Mouse (Mus musculus): ENCODE data around the gene Cbx6.

The Cbx6 gene

DNA sequence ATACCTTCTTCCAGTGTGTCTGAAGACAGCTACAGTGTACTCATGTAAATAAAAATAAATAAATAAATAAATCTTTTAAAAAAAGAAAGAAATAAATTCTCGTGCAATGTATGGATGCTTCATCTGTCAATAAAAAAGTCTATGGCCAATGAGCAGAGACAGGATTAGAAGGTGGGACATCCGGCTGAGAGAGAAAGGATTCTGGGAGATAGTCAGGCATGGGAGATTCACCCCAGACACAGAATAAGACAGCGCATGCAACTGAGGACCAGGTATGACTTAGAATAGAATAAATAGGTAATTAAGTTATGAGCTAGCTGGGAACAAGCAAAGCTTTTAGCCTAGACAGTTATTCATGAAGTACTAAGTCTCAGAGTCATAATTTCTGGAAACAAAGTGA, 8.5 kb upstream of the Cbx6 start:
- TF ChIP-seq GATA4 (IDR thresholded peaks at IDR 0.05; ENCODE audit: insufficient replicate concordance, low read length) = no peak

- TF ChIP-seq GATA4 (IDR thresholded peaks at IDR 0.05; ENCODE audit: insufficient replicate concordance, low read length) = no peak
Measured at GRCm38 (mm10) chr15:79840281-79840680, 5.8 kb upstream of the Cbx6 start.

- no peak for TF ChIP-seq GATA4 (IDR thresholded peaks at IDR 0.05; ENCODE audit: insufficient replicate concordance, low read length)
Measured at GRCm38 (mm10) chr15:79834881-79835260, 383 bp upstream of the Cbx6 start.

DNA sequence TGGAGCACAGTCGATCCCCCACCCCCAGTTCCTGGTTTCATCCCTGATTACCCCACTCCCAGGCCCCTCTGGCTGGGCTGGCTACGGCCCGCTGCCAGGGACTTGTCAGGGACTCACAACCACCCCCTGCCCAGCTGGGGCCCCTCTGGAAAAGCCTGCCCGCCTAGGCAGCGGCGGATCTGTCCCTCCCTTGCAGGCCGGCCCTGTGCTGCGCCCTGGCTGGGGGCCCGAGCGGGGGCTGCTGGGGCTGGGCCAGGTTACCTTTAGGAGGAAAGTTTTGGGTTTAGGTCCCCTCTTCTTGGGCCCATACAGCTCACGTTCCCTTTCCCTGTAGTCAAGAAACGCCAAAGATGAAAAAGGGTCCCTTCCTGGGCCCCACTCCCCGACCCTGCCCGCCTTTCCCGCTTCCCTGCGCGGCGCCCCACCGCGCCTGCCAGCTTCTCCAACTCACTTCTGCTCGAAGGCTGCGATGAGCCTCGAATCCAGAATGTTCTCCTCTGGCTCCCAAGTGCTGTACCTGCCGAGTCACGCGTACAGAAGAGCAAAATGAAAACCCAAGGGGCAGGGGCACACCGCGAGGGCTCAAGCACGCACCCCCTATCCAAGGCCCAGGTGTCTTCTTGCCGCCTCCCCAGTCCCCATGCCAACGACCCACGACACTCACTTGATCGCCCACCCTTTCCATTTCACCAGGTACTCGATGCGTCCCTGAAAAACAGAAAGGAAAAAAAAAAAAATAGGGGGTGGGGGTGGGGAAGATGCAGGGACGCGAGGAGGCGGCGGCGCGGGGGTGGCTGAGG, 1.0 kb downstream of the Cbx6 start:
- no peak for TF ChIP-seq GATA4 (IDR thresholded peaks at IDR 0.05; ENCODE audit: insufficient replicate concordance, low read length)

GRCm38 (mm10) chr15:79832064-79832900, 2.2 kb downstream of the Cbx6 start:
- no peak for TF ChIP-seq GATA4 (IDR thresholded peaks at IDR 0.05; ENCODE audit: insufficient replicate concordance, low read length)

DNA sequence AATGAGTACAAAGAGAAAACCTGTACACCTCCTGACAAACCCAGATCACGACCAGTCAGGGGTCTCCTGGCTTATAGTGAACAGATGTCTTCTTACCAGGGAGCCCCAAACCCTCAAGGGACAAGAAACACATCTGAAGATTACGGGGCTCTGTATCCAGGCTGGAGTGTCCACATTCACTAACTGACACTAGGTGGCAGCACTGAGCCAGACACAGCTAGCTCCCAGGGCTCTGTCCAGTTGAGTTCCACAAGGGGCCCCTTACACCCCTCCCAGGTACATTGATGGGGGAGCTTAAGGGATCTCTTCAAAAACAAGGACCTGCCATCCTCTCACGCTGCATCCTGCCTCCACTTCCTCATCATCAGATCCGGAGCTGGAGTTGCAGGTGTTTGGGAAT, 4.1 kb downstream of the Cbx6 start:
- no peak for TF ChIP-seq GATA4 (IDR thresholded peaks at IDR 0.05; ENCODE audit: insufficient replicate concordance, low read length)

DNA sequence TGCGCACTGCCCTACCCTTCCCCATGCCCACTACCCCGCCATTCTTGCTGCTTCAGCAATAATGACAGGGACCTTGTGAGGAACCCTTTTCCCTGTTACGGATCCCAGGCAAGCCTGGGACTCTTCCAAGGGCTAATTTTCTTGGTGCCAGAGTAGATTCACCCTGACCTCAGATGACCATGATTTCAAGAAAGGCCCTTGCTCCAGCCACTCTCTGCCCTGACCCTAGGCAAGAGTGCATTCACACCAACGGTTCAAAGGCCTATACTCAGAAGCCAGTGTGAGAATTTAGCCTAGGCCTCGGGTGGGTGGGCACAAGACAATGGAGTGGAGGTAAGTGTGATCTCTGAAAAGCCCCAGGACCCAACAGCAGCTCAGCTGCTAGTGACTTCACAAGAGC, 5.1 kb downstream of the Cbx6 start:
- TF ChIP-seq GATA4 (IDR thresholded peaks at IDR 0.05; ENCODE audit: insufficient replicate concordance, low read length) = no peak

- no peak for TF ChIP-seq GATA4 (IDR thresholded peaks at IDR 0.05; ENCODE audit: insufficient replicate concordance, low read length)
Measured at GRCm38 (mm10) chr15:79828366-79829035, 6.0 kb downstream of the Cbx6 start.

DNA sequence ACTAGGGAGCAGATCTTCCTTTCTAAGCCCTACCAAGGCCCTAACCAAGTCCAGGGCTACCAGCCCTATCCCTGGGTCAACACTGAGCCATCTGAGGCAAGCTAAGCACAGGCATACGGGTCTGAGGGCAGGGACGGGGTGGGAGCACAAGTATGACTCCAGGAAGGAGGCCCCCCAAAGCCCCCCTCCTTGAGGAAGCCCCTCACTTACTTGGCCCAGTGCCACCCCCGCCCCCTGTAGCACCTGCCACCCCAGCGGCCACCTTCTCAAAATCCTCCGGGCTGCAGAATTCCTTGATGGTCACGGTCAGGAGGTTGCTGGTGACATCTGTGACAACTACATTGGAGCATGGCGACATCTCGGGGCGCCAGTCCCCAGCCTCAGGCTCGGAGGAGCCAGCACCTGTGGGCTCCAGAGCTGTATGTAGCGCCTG, 6.7 kb downstream of the Cbx6 start:
- TF ChIP-seq GATA4 (IDR thresholded peaks at IDR 0.05; ENCODE audit: insufficient replicate concordance, low read length) = no peak

DNA sequence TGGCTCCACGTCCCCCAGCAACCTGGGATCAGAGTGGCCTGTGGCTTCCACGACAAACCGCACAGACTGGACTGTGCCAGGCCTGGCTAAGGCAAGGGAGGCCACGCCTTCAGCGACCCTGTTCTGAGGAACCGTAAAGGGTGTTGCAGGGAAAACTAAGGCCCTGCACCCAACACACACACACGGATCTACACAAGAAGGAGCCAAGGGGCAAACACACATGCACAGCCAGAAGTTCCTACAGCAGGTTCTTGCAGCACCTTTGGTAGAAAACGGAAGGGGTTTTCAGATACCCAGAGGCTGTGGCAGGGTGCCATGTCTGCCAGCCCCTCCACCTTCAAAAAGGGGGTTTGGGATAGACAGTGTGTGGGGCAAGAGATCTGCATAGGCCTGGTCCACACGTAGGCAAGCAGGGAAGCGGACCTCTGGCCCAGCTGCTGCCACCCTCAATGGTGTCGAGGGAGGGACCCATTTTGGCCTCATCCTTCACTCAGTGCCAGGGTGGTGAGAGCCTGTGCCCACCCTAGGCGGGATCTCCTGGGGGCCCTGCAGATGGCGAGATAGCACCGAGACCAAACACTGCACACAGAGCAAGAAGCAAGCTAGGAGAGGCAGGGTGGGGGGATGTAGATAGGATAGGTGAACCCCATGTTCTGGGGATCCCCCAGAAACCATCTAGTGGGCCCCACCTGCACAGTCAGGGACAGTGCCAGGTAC, 7.3 kb downstream of the Cbx6 start:
- no peak for TF ChIP-seq GATA4 (IDR thresholded peaks at IDR 0.05; ENCODE audit: insufficient replicate concordance, low read length)

DNA sequence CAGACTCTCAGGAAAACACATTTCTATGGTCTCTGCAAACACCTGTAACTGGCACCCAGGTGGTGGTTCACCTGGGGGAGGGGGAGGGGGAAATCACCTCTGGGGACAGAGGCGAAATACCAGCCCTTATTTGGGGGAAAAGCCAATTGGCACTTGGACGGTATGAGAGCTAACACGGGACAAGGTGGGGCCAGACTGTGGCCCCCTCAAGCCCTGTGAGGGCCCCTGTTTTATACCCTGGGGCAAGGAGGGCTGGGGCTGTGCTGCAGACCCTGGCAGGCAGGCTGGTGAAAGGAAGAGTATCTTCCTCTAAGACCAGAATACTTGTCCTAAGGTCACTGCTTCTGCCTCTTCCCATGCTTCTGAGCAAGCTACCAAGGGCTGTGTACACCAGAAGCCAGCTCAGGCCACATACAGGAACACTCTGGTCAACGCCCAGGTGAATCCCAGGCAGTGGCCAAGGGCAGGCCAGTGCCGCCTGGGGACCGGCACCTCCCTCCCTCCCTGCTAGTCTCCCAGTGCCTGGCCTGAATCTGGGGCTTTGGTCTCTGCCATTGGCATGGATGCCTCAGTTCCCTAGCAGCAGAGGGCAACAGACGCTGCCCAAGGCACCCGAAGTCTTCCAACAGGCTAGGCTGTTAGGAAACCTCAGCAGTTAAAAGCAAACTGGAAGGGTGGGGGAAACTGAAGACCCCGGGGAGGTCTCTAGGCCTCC, 8.1 kb downstream of the Cbx6 start:
- no peak for TF ChIP-seq GATA4 (IDR thresholded peaks at IDR 0.05; ENCODE audit: insufficient replicate concordance, low read length)

DNA sequence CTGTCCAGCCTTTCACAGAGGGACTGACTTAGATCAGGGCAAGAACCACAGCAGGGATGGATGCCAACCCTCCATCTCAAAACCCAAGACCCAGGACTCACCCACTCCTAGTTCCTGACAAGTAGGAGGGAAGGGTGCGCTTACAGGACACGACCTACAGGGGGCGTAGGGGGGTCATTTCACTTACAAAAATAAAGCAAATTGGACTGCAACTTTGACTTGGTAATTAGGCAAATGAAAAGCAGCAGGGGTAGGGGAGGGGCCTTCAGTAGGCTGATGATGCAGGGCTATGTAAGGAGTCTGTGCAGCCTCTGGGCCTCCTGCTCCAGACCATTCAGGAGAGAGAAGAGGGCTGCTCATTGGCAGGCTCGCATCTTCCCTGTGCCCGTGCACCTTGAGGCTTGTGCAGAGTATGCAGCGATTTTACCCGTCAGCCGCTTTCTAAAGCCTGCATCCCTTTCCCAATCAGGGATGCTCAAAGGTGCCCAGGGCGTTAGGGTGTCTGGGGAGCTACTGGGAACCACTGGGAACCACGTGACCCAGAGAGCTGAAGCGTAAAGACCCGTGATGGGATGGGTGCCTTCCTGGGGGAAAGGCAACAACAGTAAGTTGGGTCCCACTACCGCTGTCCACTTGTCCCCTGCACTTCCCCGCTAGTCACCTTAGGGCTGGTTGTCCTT, 9.2 kb downstream of the Cbx6 start:
- TF ChIP-seq GATA4 (IDR thresholded peaks at IDR 0.05; ENCODE audit: insufficient replicate concordance, low read length) = no peak

GRCm38 (mm10) chr15:79823588-79824280, 10.8 kb downstream of the Cbx6 start:
- TF ChIP-seq GATA4 (IDR thresholded peaks at IDR 0.05; ENCODE audit: insufficient replicate concordance, low read length) = no peak
